Mouse (Mus musculus): ENCODE results near the gene Pde1b.

- TF ChIP-seq CTCF (IDR thresholded peaks at IDR 0.05; ENCODE audit: low read depth): no peak
- TF ChIP-seq EP300 (IDR thresholded peaks at IDR 0.05; ENCODE audit: low read depth): no peak
Measured at GRCm38 (mm10) chr15:103500723-103501122, 2.1 kb upstream of the Pde1b start.
